21 mouse cellular contexts compared by ENCODE assay signal in genomic region chr16:58533742-58534141, GRCm38 (mm10). TPM values are rescaled to one million over a fixed set of nuclear protein-coding genes. Genes with fewer than 3 reads are reported as not detected.
A peak's percentile ranks its signal among the peaks of the same experiment; 100 is the strongest.
DNase-seq lines count a peak whose midpoint lies in the region; ATAC-seq and TF ChIP-seq lines count a peak whose summit lies in the region.
"Had no signal": no experiment of that assay in that cellular context is flagged by ENCODE, and none has a peak within 500 bp of the region (broad histone marks: within the 10 kb centered on the region; RNA-seq: fewer than 3 reads in every experiment).

No protein-coding gene starts in this region.

- peak; percentile 58 for ATAC-seq in liver, embryonic 13.5 days (ENCODE audit: low read depth)
- ATAC-seq in megakaryocyte progenitor cell, adult 5-6 weeks (replicated peaks; ENCODE audit: poor library complexity), result peak; percentile 29; the same call in 1 of the 2 replicates
- ATAC-seq: forebrain, embryonic 15.5 days; hindbrain, embryonic 16.5 days; Patski had no signal

- in situ Hi-C loops in CH12.LX (cut with MboI; ENCODE audit: low pct_ligation_motif_present, low pct_unique_long_range_greater_than_20kb, low sequenced_read_pairs), result no loop called here

- H3K9ac ChIP-seq in heart, adult 2 months (ENCODE audit: low read depth, low read length), result no peak overlapping the region
- H3K9ac ChIP-seq in CH12.LX (ENCODE audit: insufficient read depth, low read depth), result peak overlapping the region; percentile 72
- peak overlapping the region; percentile 24 for H3K9ac ChIP-seq in liver, embryonic 13.5 days
- H3K9ac ChIP-seq: forebrain, embryonic 15.5 days; heart, embryonic 13.5 days; hindbrain, embryonic 12.5 days had no signal

- no peak for TF ChIP-seq EP300 in heart, adult 2 months (IDR thresholded peaks at IDR 0.05; ENCODE audit: insufficient read depth, low read depth, low read length)
- TF ChIP-seq EP300 in CH12.LX (IDR thresholded peaks at IDR 0.05; ENCODE audit: low read length), result no peak

- no peak for TF ChIP-seq RAD21 in CH12.LX (IDR thresholded peaks at IDR 0.05; ENCODE audit: low read depth, low read length)

- intact Hi-C loops in heart, adult 2 months (cut with DNase I), result no loop called here

- no peaks in the 10 kb centered on the region for H3K79me2 ChIP-seq in heart, adult 2 months (replicated peaks; ENCODE audit: control insufficient read depth, insufficient read depth, low read length)
- H3K79me2 ChIP-seq in CH12.LX (replicated peaks; ENCODE audit: control insufficient read depth, extremely low read depth, insufficient read depth, poor library complexity, severe bottlenecking), result no peaks in the 10 kb centered on the region; the same call in 1 of the 2 replicates

- TF ChIP-seq POLR2A in heart, adult 2 months (IDR thresholded peaks at IDR 0.05; ENCODE audit: insufficient read depth, low read depth, low read length), result no peak
- TF ChIP-seq POLR2A in CH12.LX (IDR thresholded peaks at IDR 0.05; ENCODE audit: low read depth, low read length), result no peak

- H3K4me1 ChIP-seq in heart, adult 2 months (ENCODE audit: control insufficient read depth, insufficient read depth, low read length), result no peaks in the 10 kb centered on the region; the same call in none of the 2 replicates
- H3K4me1 ChIP-seq in CH12.LX (ENCODE audit: control insufficient read depth in 1 of 2, insufficient read depth in 2 of 2), result peaks cover 16 to 37% of the 10 kb centered on the region in 2 experiments
- H3K4me1 ChIP-seq in liver, embryonic 13.5 days (replicated peaks), result peaks cover 57% of the 10 kb centered on the region
- H3K4me1 ChIP-seq: forebrain, embryonic 15.5 days had no signal

- 78% methylated on average over 5 of the region's 5 CpGs for WGBS in heart, adult 2 months
- WGBS in liver, embryonic 13.5 days (ENCODE audit: insufficient replicate concordance), result 50% methylated on average over 5 of the region's 5 CpGs

- H3K27me3 ChIP-seq in heart, adult 2 months (ENCODE audit: control insufficient read depth, insufficient read depth, low read length), result no peaks in the 10 kb centered on the region
- no peaks in the 10 kb centered on the region for H3K27me3 ChIP-seq in CH12.LX (replicated peaks)
- no peaks in the 10 kb centered on the region for H3K27me3 ChIP-seq in liver, embryonic 13.5 days
- H3K27me3 ChIP-seq: forebrain, embryonic 15.5 days; heart, embryonic 13.5 days; hindbrain, embryonic 12.5 days; Patski had no signal

- dilution Hi-C loops in CH12.LX (cut with MboI; ENCODE audit: extremely low pct_ligation_motif_present, extremely low pct_unique_long_range_greater_than_20kb, low sequenced_read_pairs), result no loop called here

- H3K4me3 ChIP-seq in heart, adult 2 months, result no peak overlapping the region
- H3K4me3 ChIP-seq in CH12.LX (replicated peaks in 1 of 3; ENCODE audit: low read depth in 2 of 3, low read length in 2 of 3, poor library complexity in 1 of 3), result no peak overlapping the region
- H3K4me3 ChIP-seq in liver, embryonic 13.5 days (replicated peaks), result no peak overlapping the region
- H3K4me3 ChIP-seq: embryonic facial prominence, embryonic 10.5 days; erythroblast, embryonic 14.5 days; forebrain, embryonic 15.5 days; heart, embryonic 13.5 days; hindbrain, embryonic 12.5 days had no signal

- H3K9me3 ChIP-seq in CH12.LX (replicated peaks; ENCODE audit: low read length), result peaks cover 2% of the 10 kb centered on the region
- H3K9me3 ChIP-seq in liver, embryonic 13.5 days (replicated peaks), result no peaks in the 10 kb centered on the region
- H3K9me3 ChIP-seq: embryonic facial prominence, embryonic 10.5 days; forebrain, embryonic 15.5 days; heart, embryonic 13.5 days; hindbrain, embryonic 12.5 days had no signal

- peak; percentile 23 for DNase-seq in heart, adult 11 months
- DNase-seq in heart, adult 2 months, result no peak
- DNase-seq in CH12.LX (ENCODE audit: extremely low read depth), result no peak
- no peak for DNase-seq in liver, embryonic 13.5 days
- no peak for DNase-seq in kidney, postnatal 10 days
- no peak for DNase-seq in cerebellum, postnatal 4 days (ENCODE audit: low spot score in 2 of 2)
- DNase-seq: adrenal gland, adult 2 months; adrenal gland, postnatal 25 days; B cell, adult 2 months; cerebellum, adult 18-20 months; cerebellum, adult 9-11 months; cerebellum, postnatal 36 days; heart, postnatal 36 days had no signal

- H3K27ac ChIP-seq in heart, adult 2 months, result no peak overlapping the region
- H3K27ac ChIP-seq in CH12.LX (ENCODE audit: insufficient read depth, low read depth), result peak overlapping the region; percentile 5; the same call in 1 of the 2 replicates
- peak overlapping the region; percentile 79 for H3K27ac ChIP-seq in liver, embryonic 13.5 days
- H3K27ac ChIP-seq: embryonic facial prominence, embryonic 10.5 days; forebrain, embryonic 15.5 days; heart, embryonic 13.5 days; hindbrain, embryonic 12.5 days had no signal

- TF ChIP-seq CTCF in heart, adult 2 months (IDR thresholded peaks at IDR 0.05), result no peak
- no peak for TF ChIP-seq CTCF in CH12.LX (conservative IDR thresholded peaks at IDR 0.05 in 1 of 2, IDR thresholded peaks at IDR 0.05 in 1 of 2; ENCODE audit: low read depth in 2 of 2, low read length in 2 of 2)

- H3K4me2 ChIP-seq in CH12.LX (ENCODE audit: insufficient read depth, low read depth, poor library complexity, severe bottlenecking), result peak overlapping the region; percentile 92
- H3K4me2 ChIP-seq in liver, embryonic 13.5 days, result 0 out of 2 replicates have a peak overlapping the region, but pooled peaks have one; percentile 13
- H3K4me2 ChIP-seq: forebrain, embryonic 15.5 days; heart, embryonic 13.5 days; hindbrain, embryonic 12.5 days had no signal

- no peaks in the 10 kb centered on the region for H3K36me3 ChIP-seq in heart, adult 2 months (ENCODE audit: control insufficient read depth, insufficient read depth, low read length)
- H3K36me3 ChIP-seq in CH12.LX (replicated peaks in 1 of 2; ENCODE audit: control insufficient read depth in 1 of 2, insufficient read depth in 1 of 2, low read length in 1 of 2), result no peaks in the 10 kb centered on the region
- H3K36me3 ChIP-seq in liver, embryonic 13.5 days, result no peaks in the 10 kb centered on the region
- H3K36me3 ChIP-seq: embryonic facial prominence, embryonic 10.5 days; forebrain, embryonic 15.5 days; heart, embryonic 13.5 days; hindbrain, embryonic 12.5 days had no signal

TF ChIP-seq in CH12.LX, 34 proteins besides CTCF, POLR2A, EP300 and RAD21:
- no peak for TF ChIP-seq HCFC1 (IDR thresholded peaks at IDR 0.05; ENCODE audit: low read depth, low read length)
- no peak for TF ChIP-seq IRF4 (IDR thresholded peaks at IDR 0.05; ENCODE audit: low read depth, low read length)
- no peak for TF ChIP-seq USF1 (IDR thresholded peaks at IDR 0.05; ENCODE audit: low read depth, low read length)
- TF ChIP-seq GABPA (IDR thresholded peaks at IDR 0.05; ENCODE audit: insufficient replicate concordance, low read depth, low read length), result no peak
- no peak for TF ChIP-seq TCF12 (IDR thresholded peaks at IDR 0.05; ENCODE audit: low read depth, low read length)

RNA-seq across cellular contexts. Expression of gene St3gal6, which starts 9.7 kb away (rescaled TPM):
- total RNA-seq in heart, adult 2 months (2021), result 10 to 100 TPM; 37.7 to 47.0 TPM
- polyA plus RNA-seq in heart, adult 2 months (2012; rRNA removed), result 29.6 and 33.7 TPM in 2 replicates
- 149 and 167 TPM in 2 replicates for total RNA-seq in CH12.LX (2012; rRNA removed)
- total RNA-seq in CH12.LX (2014; rRNA removed), result 225 and 240 TPM in 2 replicates
- polyA plus RNA-seq in CH12.LX (2012; ENCODE audit: insufficient read length, low read depth), result 391 and 420 TPM in 2 replicates
- 43.5 and 47.6 TPM in 2 replicates for polyA plus RNA-seq in liver, embryonic 13.5 days (2015; fragmentation: Nextera tagmentation; extraction: Ambion mirVana)
- 2.8 and 4.5 TPM in 2 replicates for total RNA-seq in megakaryocyte progenitor cell, adult 5-6 weeks (2015)
- total RNA-seq in megakaryocyte progenitor cell, adult 5-6 weeks (2017), result 4.0 and 8.0 TPM in 2 replicates

Comparison
In these comparisons a context has a peak if more than half of its experiments do, and no peak if none do; other contexts are left out.
1. RNA of gene St3gal6, which starts 9.7 kb away (total RNA-seq): 149 to 240 TPM in CH12.LX and 37.7 to 47.0 TPM in heart, adult 2 months; 2.8 to 8.0 TPM in megakaryocyte progenitor cell, adult 5-6 weeks; every median in the first group is over 4 times any median in the second.